Mouse (Mus musculus): ENCODE data around the gene Golga5.

Gene Golga5

DNA sequence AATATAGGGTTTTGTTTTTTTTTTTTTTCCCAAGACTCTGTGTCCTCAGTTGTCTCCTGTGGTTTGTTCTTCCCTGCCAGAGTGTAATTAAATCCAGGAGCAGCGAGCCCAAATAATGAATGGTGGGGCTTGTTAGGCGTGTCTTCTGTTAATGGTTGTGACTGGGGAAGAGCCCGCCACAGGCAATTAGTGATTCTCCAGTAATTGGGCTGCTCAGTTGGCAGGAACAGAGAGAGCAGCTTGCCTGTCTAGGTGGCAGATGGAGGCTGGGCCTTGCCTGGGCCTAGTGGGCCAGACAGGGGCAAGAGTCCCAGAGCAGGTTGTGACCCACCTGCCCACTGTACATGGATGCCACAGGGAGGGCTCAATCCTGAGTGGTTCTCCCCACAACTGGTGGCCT, 42.4 kb downstream of the Golga5 start:
- peak; percentile 25 to 50 for DNase-seq (ENCODE audit: low spot score in 2 of 2)

DNA sequence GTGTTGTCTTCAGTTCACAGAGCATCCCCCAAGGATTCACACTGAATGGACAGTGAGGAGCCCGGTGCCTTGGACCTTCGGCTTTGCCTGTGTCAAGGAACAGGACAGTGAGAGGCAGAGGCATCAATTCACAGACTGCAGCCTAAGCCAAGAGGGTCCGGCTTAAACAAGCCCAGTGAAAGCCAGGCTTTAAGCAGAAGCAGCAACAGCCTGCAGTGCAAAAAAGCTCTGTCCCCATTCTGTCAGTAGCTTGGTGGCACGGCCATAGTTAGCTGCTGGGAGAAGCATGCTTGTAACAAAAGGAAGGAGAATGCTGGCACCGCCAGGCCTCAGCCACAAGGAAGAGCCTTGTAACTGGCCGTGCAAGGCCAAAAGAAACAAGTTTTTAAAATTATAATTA, 45.2 kb downstream of the Golga5 start:
- no peak for DNase-seq (ENCODE audit: low spot score in 2 of 2)

DNA sequence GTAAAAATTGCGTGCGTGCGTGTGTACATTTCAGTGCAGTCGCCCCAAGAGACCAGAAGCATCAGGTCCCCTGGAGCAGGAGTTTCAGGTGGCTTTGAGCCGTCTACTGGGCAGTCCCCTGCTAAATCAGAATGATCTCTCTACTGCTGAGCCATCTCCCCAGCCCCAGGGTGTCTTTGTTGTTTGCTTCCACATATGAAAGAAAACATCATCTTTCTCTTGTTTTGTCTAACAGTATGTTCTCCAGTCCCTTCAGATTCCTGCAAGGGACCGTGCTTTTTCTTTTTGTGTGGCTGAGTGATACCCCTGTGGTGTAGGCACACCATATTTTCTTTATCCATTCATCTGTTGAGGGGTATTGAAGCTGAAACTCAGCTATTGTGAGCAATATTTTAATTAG, 45.8 kb downstream of the Golga5 start:
- DNase-seq (ENCODE audit: low spot score in 2 of 2) = no peak

DNA sequence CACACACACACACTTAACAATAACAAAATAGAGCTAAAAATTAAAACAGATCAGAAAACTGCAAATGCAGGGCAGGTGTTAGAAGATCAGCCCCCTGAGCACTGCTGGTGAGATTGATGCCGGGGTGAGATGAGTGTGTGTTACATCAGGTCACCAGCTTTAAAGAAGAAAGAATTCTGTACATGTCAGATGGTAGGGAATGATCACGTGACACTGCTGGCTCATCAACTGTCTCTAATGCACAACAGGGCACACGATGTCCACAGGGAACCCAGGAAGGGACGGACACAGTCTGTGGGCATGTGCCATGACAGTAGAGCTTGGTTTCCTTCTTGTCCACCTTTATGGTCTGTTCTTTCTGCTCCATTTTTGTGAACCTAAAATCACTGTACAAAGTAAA, 47.2 kb downstream of the Golga5 start:
- no peak for DNase-seq (ENCODE audit: low spot score in 2 of 2)

DNA sequence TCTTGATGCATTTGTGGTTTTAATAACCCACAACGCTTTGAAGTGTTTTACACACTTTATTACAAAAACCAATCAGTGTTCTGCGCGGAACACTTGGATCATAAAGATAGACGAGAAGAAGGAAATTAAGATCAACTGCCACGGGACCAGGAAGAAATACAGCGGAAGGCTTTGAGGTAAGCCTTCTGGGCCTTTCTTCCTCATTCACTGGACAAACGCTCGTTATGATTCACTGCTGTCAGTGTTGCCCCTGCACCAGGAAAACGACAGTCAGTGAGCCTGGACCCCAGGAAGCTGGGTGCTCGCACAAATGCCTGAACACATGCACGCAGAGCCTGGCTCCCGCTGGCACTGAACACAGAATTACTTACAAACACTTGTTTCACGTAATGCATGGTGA, 48.7 kb downstream of the Golga5 start:
- DNase-seq (ENCODE audit: low spot score in 2 of 2) = no peak

DNA sequence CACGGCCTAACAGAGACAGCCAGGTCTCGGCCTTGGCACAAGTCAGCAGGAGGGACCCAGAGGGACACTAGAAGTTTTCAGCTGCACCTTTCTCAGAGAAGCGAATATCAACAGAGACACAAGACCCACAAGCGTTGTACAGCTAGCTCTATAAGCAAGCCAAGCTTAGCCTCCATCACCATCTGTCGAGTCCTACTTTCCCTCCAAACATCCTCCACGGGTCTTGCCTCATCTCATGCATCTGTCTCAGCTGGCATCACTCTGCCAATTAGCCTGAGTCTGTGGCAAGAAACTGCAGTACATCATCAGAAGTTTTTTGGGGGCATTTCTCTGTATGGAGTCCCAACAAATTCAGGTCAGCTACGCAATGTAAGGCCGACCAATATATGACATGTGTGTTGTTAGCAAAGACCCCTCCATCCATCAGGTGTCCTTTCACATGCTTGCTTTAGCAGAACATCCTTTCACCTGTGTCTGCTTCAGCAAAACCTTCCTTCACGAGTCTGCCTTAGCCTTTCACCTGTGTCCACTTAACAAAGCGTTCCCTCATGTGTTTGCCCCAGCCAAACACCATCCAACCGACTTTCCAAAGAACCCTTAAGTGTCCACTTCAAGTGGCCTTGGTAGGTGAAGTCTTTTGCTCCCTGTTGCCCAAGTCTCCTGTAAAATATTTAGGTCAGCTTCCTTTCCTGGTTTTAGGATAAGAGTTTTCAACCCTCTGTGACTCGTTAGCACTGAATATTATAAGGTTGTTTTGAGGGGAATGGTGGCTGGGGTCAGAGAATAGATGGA, 51.2 kb downstream of the Golga5 start:
- DNase-seq (ENCODE audit: low spot score in 2 of 2) = no peak

DNA sequence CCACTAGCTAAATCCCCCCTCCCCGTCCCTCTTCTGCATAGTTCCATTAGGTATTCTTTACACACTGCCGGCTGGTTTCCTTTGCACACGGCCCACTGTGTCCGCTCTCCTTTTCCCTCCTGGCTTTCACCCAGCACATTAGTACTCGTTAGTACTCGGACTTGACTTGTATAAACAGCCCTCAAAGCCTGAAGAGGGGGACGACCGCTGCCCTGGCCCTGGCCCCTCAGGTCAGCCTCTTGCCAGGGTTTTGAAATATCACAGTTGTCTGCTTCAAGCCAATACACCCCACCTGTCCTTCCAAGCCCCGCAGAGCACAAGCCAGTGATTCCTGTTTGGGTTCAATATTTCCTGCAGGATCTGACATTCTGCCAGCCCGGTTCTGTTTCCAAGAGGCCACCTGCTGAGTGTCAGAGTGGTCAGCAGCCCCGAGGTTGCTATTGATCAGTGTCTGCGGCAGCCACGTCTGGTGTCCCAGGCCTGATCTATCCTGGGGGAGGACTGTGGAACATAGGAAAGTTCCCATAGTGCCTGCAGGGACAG, 52.9 kb downstream of the Golga5 start:
- no peak for DNase-seq (ENCODE audit: low spot score in 2 of 2)

DNA sequence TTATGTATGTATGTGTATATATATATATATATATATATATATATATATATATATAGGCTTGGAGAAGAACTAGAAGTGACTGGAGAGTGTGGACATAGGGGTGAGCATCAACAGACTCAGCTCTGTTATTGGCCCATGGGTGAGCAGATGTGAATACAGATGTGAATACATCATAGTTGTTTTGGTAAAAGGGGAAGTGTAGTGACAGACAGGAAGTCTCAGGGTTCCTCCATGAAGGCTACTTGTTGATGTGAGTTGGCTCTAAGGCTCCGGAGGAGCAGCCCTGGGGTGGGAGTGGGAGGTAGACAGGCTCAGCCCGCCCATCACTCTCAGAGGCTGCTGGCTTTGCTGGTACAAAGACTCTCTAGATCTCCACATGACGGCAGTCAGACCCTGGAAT, 55.3 kb downstream of the Golga5 start:
- no peak for DNase-seq (ENCODE audit: low spot score in 2 of 2)

DNA sequence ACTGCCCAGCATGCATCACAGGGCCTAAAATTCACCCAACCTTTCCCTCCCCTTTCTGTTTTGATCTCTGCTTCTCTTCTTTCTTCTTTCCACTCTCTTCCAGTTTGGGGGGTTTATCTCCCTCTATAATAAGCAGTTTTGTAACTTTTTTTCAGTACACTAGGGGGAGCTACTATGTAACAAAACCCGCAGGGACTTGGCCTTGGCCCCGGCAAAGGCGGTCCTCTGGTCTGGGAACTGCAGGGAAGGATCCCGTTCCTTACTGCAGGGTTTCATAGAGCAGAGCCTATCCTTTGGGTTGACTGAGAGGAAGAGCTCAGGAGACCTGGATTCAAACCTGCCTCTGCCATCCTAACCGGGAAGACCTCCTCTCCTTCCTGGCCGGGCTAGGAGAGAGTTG, 55.8 kb downstream of the Golga5 start:
- no peak for DNase-seq (ENCODE audit: low spot score in 2 of 2)

DNA sequence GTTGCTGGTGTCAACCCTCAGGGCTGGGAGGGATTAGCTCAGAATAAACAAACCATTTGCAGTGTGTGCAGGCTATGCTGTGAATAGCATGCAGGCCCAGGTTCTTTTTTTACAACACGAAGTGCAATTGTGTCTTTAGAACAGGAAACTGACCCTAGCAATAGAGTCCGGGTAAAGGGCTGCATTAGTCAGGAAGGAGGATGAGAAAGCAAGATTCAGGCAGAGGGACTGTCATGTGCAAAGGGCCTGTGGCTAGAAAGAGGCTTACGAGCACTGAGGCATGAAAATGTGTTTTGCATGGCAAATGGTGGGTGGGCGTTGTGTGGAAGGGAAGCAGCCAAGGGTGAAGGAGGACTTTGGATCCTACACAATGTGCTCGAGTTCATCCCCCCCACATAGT, 59.1 kb downstream of the Golga5 start:
- no peak for DNase-seq (ENCODE audit: low spot score in 2 of 2)

DNA sequence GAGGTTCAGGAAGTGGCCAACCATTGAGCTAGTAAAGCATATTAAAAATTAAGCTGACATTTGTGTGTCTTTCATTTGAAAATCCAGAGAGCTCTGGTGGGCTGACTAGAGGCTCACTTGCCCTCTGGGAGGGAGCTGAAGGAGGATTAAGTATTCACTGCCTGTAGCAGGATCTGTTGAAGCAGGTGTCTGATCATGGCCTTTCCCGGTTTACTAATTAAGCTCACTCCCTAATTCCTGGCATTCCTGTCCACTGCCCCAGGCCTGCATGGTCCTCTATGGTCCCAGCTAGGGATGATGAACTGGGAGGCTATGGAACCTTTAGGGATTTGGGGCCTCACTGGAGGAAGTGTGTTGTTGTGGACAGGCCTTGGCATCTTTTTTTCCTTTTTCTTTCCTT, 66.9 kb downstream of the Golga5 start:
- no peak for DNase-seq (ENCODE audit: low spot score in 2 of 2)

DNA sequence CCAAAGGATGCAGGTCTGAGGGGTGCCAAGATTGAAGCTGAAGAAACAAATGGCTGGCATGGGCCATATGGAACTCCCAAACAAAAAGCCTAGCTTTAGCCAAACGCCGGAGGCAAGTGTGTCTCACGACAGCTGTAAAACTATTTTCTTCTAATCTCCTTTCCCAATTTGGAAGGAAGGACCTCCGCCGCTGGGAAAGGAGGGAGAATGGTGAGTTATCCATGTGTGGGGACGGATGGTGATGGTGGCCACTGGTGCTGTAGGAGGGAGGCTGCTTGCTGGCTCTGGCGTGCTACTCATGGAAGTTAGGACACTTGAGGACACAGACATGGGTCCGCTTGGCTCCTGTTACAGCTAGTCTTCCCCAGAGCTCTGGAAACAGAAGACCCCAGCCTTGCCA, 71.3 kb downstream of the Golga5 start:
- DNase-seq (ENCODE audit: low spot score in 2 of 2) = no peak

DNA sequence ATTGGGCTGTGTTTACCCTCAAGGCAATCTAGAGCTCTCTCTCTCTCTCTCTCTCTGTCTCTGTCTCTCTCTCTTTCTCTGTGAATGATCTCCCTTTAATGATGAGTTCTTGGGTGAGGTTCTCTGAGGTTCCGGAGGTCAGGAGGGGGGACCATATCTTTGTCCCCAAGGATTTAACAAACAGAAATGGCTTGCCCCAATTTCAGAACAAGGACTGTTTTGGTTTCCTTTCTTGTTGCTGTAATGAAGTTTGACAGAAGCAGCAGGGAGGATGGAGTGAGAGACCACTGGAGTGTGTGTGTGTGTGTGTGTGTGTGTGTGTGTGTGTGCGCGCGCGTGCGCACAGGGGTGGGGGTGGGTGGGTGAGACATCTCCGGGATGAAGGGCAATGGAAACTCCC, 72.2 kb downstream of the Golga5 start:
- no peak for DNase-seq (ENCODE audit: low spot score in 2 of 2)

DNA sequence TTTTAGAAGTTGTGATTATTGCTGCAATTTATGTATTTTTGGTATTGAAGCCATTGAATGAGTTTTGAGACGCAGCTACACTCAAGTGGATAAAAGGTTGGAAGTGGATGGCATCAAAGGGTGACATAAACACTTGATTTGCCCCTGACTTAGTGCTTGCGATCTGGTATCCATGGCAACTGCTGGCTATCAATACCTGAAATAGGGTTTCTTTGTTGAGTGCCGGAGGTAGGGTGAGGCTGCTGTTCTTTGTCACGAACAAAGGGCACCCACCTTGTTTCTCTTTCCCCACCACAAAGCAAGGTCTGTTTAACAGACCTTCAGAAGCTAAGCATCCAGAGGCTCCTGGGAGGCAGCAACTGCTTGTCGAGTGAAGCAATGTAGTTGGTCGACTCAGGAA, 76.2 kb downstream of the Golga5 start:
- DNase-seq (ENCODE audit: low spot score in 2 of 2) = no peak

Data from frontal cortex, postnatal 10 days (tissue).